Mouse (Mus musculus) cerebellum, postnatal 14 days (tissue): ENCODE results near the gene Nol11.
"Not testable (repeated sequence)": the region's sequence is repeated elsewhere in the genome, so short reads cannot be mapped to it uniquely, and the experiment has no call there.

Experiments used
- DNase-seq, 2 experiments: peaks; one replicate each; pipeline ENCODE4 v3.0.0; 2021; ENCODE audit warnings: mixed read lengths in 2 of 2

Gene Nol11

GRCm38 (mm10) chr11:107154431-107154830, 34.8 kb downstream of the Nol11 start:
- DNase-seq = no peak

- DNase-seq = no peak
Observed at GRCm38 (mm10) chr11:107153645-107154044, 35.5 kb downstream of the Nol11 start.

- DNase-seq = peak in 1 of 2 experiments; percentile 20
Observed at GRCm38 (mm10) chr11:107151809-107152208, 37.4 kb downstream of the Nol11 start.

GRCm38 (mm10) chr11:107143956-107144355, 45.2 kb downstream of the Nol11 start:
- DNase-seq = not testable (repeated sequence)

GRCm38 (mm10) chr11:107142382-107142781, 46.8 kb downstream of the Nol11 start:
- DNase-seq = no peak

GRCm38 (mm10) chr11:107140756-107141155, 48.4 kb downstream of the Nol11 start:
- DNase-seq = no peak

GRCm38 (mm10) chr11:107138633-107139032, 50.5 kb downstream of the Nol11 start:
- peak in 1 of 2 experiments; percentile 58 for DNase-seq

- DNase-seq = no peak
Observed at GRCm38 (mm10) chr11:107137593-107137992, 51.6 kb downstream of the Nol11 start.

GRCm38 (mm10) chr11:107136458-107136857, 52.7 kb downstream of the Nol11 start:
- not testable (repeated sequence) for DNase-seq

GRCm38 (mm10) chr11:107135741-107136140, 53.4 kb downstream of the Nol11 start:
- DNase-seq = no peak

GRCm38 (mm10) chr11:107132426-107132825, 56.8 kb downstream of the Nol11 start:
- no peak for DNase-seq

GRCm38 (mm10) chr11:107131749-107132421, 57.3 kb downstream of the Nol11 start, which contains the start of gene Bptf:
Gene Bptf, minus strand, starts transcription at chr11:107132127.
- peak; percentile 93 to 94 for DNase-seq

GRCm38 (mm10) chr11:107130879-107131748, 58.1 kb downstream of the Nol11 start:
- DNase-seq = peak; percentile 68 to 72

- DNase-seq = no peak
Observed at GRCm38 (mm10) chr11:107130221-107130788, 58.9 kb downstream of the Nol11 start.

GRCm38 (mm10) chr11:107129641-107130040, 59.5 kb downstream of the Nol11 start:
- DNase-seq = no peak

GRCm38 (mm10) chr11:107126716-107127115, 62.5 kb downstream of the Nol11 start:
- not testable (repeated sequence) for DNase-seq

- no peak for DNase-seq
Observed at GRCm38 (mm10) chr11:107125011-107125410, 64.2 kb downstream of the Nol11 start.

GRCm38 (mm10) chr11:107124327-107124731, 64.9 kb downstream of the Nol11 start:
- DNase-seq = peak; percentile 54 to 59

- DNase-seq = no peak
Observed at GRCm38 (mm10) chr11:107117789-107118188, 71.4 kb downstream of the Nol11 start.
